ENCODE assay signal across 8 mouse cellular contexts in genomic region chr6:83115682-83116372, GRCm38 (mm10). TPM values are rescaled to one million over a fixed set of nuclear protein-coding genes. Genes with fewer than 3 reads are reported as not detected.
A peak's percentile ranks its signal among the peaks of the same experiment; 100 is the strongest.
DNase-seq lines count a peak whose midpoint lies in the region; ATAC-seq and TF ChIP-seq lines count a peak whose summit lies in the region.

No protein-coding gene starts in this region.

- peak overlapping the region; percentile 80 for H3K4me3 ChIP-seq in heart, embryonic 13.5 days
- H3K4me3 ChIP-seq in E14TG2a.4 (replicated peaks; ENCODE audit: low read length) = peak overlapping the region; percentile 89
- H3K4me3 ChIP-seq in forebrain, embryonic 10.5 days = peak overlapping the region; percentile 91
- H3K4me3 ChIP-seq in limb, embryonic 13.5 days = peak overlapping the region; percentile 90
- peak overlapping the region; percentile 88 for H3K4me3 ChIP-seq in neural tube, embryonic 15.5 days (replicated peaks)

- 1% methylated on average over 44 of the region's 48 CpGs for WGBS in heart, embryonic 13.5 days
- 3% methylated on average over 48 of the region's 48 CpGs for WGBS in forebrain, embryonic 10.5 days
- WGBS in limb, embryonic 13.5 days = 2% methylated on average over 32 of the region's 48 CpGs
- 2% methylated on average over 30 of the region's 48 CpGs for WGBS in neural tube, embryonic 15.5 days

- peak overlapping the region; percentile 98 for H3K4me2 ChIP-seq in heart, embryonic 13.5 days
- H3K4me2 ChIP-seq in limb, embryonic 13.5 days (replicated peaks) = peak overlapping the region; percentile 93
- peak overlapping the region; percentile 92 for H3K4me2 ChIP-seq in neural tube, embryonic 15.5 days

- no peak for TF ChIP-seq CTCF in E14TG2a.4 (conservative IDR thresholded peaks at IDR 0.05; ENCODE audit: low read length)

- H3K27me3 ChIP-seq in heart, embryonic 13.5 days (replicated peaks) = no peaks in the 10 kb centered on the region
- no peaks in the 10 kb centered on the region for H3K27me3 ChIP-seq in E14TG2a.4 (ENCODE audit: insufficient read depth, low read length)
- H3K27me3 ChIP-seq in forebrain, embryonic 10.5 days (ENCODE audit: poor library complexity, severe bottlenecking) = no peaks in the 10 kb centered on the region
- no peaks in the 10 kb centered on the region for H3K27me3 ChIP-seq in limb, embryonic 13.5 days
- H3K27me3 ChIP-seq in neural tube, embryonic 15.5 days (replicated peaks) = no peaks in the 10 kb centered on the region

- no peaks in the 10 kb centered on the region for H3K9me3 ChIP-seq in heart, embryonic 13.5 days
- no peaks in the 10 kb centered on the region for H3K9me3 ChIP-seq in E14TG2a.4 (ENCODE audit: low read length)
- H3K9me3 ChIP-seq in forebrain, embryonic 10.5 days = no peaks in the 10 kb centered on the region
- no peaks in the 10 kb centered on the region for H3K9me3 ChIP-seq in limb, embryonic 13.5 days
- H3K9me3 ChIP-seq in neural tube, embryonic 15.5 days (replicated peaks) = no peaks in the 10 kb centered on the region

- peaks cover 43% of the 10 kb centered on the region for H3K36me3 ChIP-seq in heart, embryonic 13.5 days
- H3K36me3 ChIP-seq in E14TG2a.4 (ENCODE audit: insufficient read depth, low read length) = peaks cover 40% of the 10 kb centered on the region
- H3K36me3 ChIP-seq in forebrain, embryonic 10.5 days (replicated peaks) = peaks cover 42% of the 10 kb centered on the region
- H3K36me3 ChIP-seq in limb, embryonic 13.5 days = peaks cover 40% of the 10 kb centered on the region
- peaks cover 35% of the 10 kb centered on the region for H3K36me3 ChIP-seq in neural tube, embryonic 15.5 days

- H3K9ac ChIP-seq in heart, embryonic 13.5 days = peak overlapping the region; percentile 93
- peak overlapping the region; percentile 92 for H3K9ac ChIP-seq in limb, embryonic 13.5 days
- H3K9ac ChIP-seq in neural tube, embryonic 15.5 days (replicated peaks) = peak overlapping the region; percentile 94

- H3K4me1 ChIP-seq in heart, embryonic 13.5 days = peaks cover 55% of the 10 kb centered on the region
- peaks cover 63% of the 10 kb centered on the region for H3K4me1 ChIP-seq in E14TG2a.4 (replicated peaks; ENCODE audit: low read depth, low read length)
- peaks cover 60% of the 10 kb centered on the region for H3K4me1 ChIP-seq in forebrain, embryonic 10.5 days
- H3K4me1 ChIP-seq in limb, embryonic 13.5 days = peaks cover 37% of the 10 kb centered on the region
- H3K4me1 ChIP-seq in neural tube, embryonic 15.5 days = peaks cover 52% of the 10 kb centered on the region

- peak overlapping the region; percentile 84 for H3K27ac ChIP-seq in heart, embryonic 13.5 days (replicated peaks)
- H3K27ac ChIP-seq in forebrain, embryonic 10.5 days = peak overlapping the region; percentile 91
- H3K27ac ChIP-seq in limb, embryonic 13.5 days = peak overlapping the region; percentile 74
- H3K27ac ChIP-seq in neural tube, embryonic 15.5 days (replicated peaks) = peak overlapping the region; percentile 83

- no peak for DNase-seq in heart, postnatal 4 days
- DNase-seq in forebrain, embryonic 10.5 days (ENCODE audit: extremely low spot score, low spot score) = no peak
- DNase-seq in urinary bladder, adult 2 months (ENCODE audit: low spot score) = no peak
- DNase-seq in adipocyte (ENCODE audit: low spot score) = no peak

- ATAC-seq in heart, embryonic 13.5 days (ENCODE audit: extremely low read depth, insufficient number of reproducible peaks, low FRiP score, low TSS enrichment) = no peak
- ATAC-seq in limb, embryonic 13.5 days (ENCODE audit: low FRiP score, low read depth) = peak; percentile 55
- peak; percentile 56 for ATAC-seq in neural tube, embryonic 15.5 days (ENCODE audit: low FRiP score)

RNA-seq across cellular contexts. Expression of gene Mogs, which starts 0.5 kb away (rescaled TPM):
- polyA plus RNA-seq in heart, embryonic 13.5 days (2015; fragmentation: Nextera tagmentation; extraction: Ambion mirVana) = 18.5 and 22.0 TPM in 2 replicates
- total RNA-seq in heart, postnatal 4 days (2021) = 10 to 100 TPM; 11.3 to 12.3 TPM
- 32.6 and 38.3 TPM in 2 replicates for polyA plus RNA-seq in forebrain, embryonic 10.5 days (2016; fragmentation: Nextera tagmentation; extraction: Ambion mirVana)
- polyA plus RNA-seq in limb, embryonic 13.5 days (2015; fragmentation: Nextera tagmentation; extraction: Ambion mirVana) = 42.7 and 45.4 TPM in 2 replicates
- 26.1 and 31.3 TPM in 2 replicates for polyA plus RNA-seq in neural tube, embryonic 15.5 days (2015; fragmentation: Nextera tagmentation; extraction: Ambion mirVana)
- polyA plus RNA-seq in urinary bladder, adult 2 months (2012; rRNA removed) = 29.7 and 40.3 TPM in 2 replicates

RNA-seq across cellular contexts. Expression of gene Wbp1, which starts 5.5 kb away (rescaled TPM):
- 88.8 and 99.2 TPM in 2 replicates for polyA plus RNA-seq in heart, embryonic 13.5 days (2015; fragmentation: Nextera tagmentation; extraction: Ambion mirVana)
- total RNA-seq in heart, postnatal 4 days (2021) = 10 to 100 TPM; 80.4 to 86.8 TPM
- 125 and 137 TPM in 2 replicates for polyA plus RNA-seq in forebrain, embryonic 10.5 days (2016; fragmentation: Nextera tagmentation; extraction: Ambion mirVana)
- polyA plus RNA-seq in limb, embryonic 13.5 days (2015; fragmentation: Nextera tagmentation; extraction: Ambion mirVana) = 161 and 169 TPM in 2 replicates
- polyA plus RNA-seq in neural tube, embryonic 15.5 days (2015; fragmentation: Nextera tagmentation; extraction: Ambion mirVana) = 146 and 155 TPM in 2 replicates
- polyA plus RNA-seq in urinary bladder, adult 2 months (2012; rRNA removed) = 85.6 and 89.2 TPM in 2 replicates

RNA-seq across cellular contexts. Expression of gene Mrpl53, which starts 7.0 kb away (rescaled TPM):
- polyA plus RNA-seq in heart, embryonic 13.5 days (2015; fragmentation: Nextera tagmentation; extraction: Ambion mirVana) = 134 and 176 TPM in 2 replicates
- total RNA-seq in heart, postnatal 4 days (2021) = 100 to 1,000 TPM; 105 to 120 TPM
- 135 and 149 TPM in 2 replicates for polyA plus RNA-seq in forebrain, embryonic 10.5 days (2016; fragmentation: Nextera tagmentation; extraction: Ambion mirVana)
- polyA plus RNA-seq in limb, embryonic 13.5 days (2015; fragmentation: Nextera tagmentation; extraction: Ambion mirVana) = 134 and 138 TPM in 2 replicates
- 121 and 123 TPM in 2 replicates for polyA plus RNA-seq in neural tube, embryonic 15.5 days (2015; fragmentation: Nextera tagmentation; extraction: Ambion mirVana)
- 64.9 and 84.8 TPM in 2 replicates for polyA plus RNA-seq in urinary bladder, adult 2 months (2012; rRNA removed)

RNA-seq across cellular contexts. Expression of gene Ino80b, which starts 9.4 kb away (rescaled TPM):
- polyA plus RNA-seq in heart, embryonic 13.5 days (2015; fragmentation: Nextera tagmentation; extraction: Ambion mirVana) = 8.2 and 8.7 TPM in 2 replicates
- 10 to 100 TPM; 14.9 to 17.4 TPM for total RNA-seq in heart, postnatal 4 days (2021)
- 17.5 and 19.2 TPM in 2 replicates for polyA plus RNA-seq in forebrain, embryonic 10.5 days (2016; fragmentation: Nextera tagmentation; extraction: Ambion mirVana)
- polyA plus RNA-seq in limb, embryonic 13.5 days (2015; fragmentation: Nextera tagmentation; extraction: Ambion mirVana) = 12.4 and 12.8 TPM in 2 replicates
- 12.0 and 12.3 TPM in 2 replicates for polyA plus RNA-seq in neural tube, embryonic 15.5 days (2015; fragmentation: Nextera tagmentation; extraction: Ambion mirVana)
- polyA plus RNA-seq in urinary bladder, adult 2 months (2012; rRNA removed) = 25.2 and 25.5 TPM in 2 replicates

RNA-seq across cellular contexts. Expression of gene Gm42688, which starts 14.4 kb away (rescaled TPM):
- 1.6 TPM in 2 replicates for polyA plus RNA-seq in heart, embryonic 13.5 days (2015; fragmentation: Nextera tagmentation; extraction: Ambion mirVana)
- 1 to 10 TPM; 1.7 to 1.8 TPM for total RNA-seq in heart, postnatal 4 days (2021)
- polyA plus RNA-seq in forebrain, embryonic 10.5 days (2016; fragmentation: Nextera tagmentation; extraction: Ambion mirVana) = 1.9 and 2.2 TPM in 2 replicates
- polyA plus RNA-seq in limb, embryonic 13.5 days (2015; fragmentation: Nextera tagmentation; extraction: Ambion mirVana) = 2.8 and 3.1 TPM in 2 replicates
- 4.8 and 7.6 TPM in 2 replicates for polyA plus RNA-seq in neural tube, embryonic 15.5 days (2015; fragmentation: Nextera tagmentation; extraction: Ambion mirVana)
- polyA plus RNA-seq in urinary bladder, adult 2 months (2012; rRNA removed) = 5.0 and 6.1 TPM in 2 replicates
